Mouse (Mus musculus) liver, adult 2 months (tissue): ENCODE measurements around the gene Mef2c.

Experiments used
- CTCF ChIP-seq: fragments of 200-500 bp; IDR thresholded peaks from 2 replicates; pipeline ENCODE4 v1.5.1; 2011; ENCODE audit warnings: low read depth, low read length, control low read depth
- POLR2A ChIP-seq: fragments of 200-500 bp; IDR thresholded peaks from 2 replicates; pipeline ENCODE4 v1.6.1; 2011; ENCODE audit warnings: low read length, control low read depth; ENCODE audit not compliant: insufficient read depth; ENCODE audit errors: extremely low read depth

GRCm38 (mm10) chr13:83551259-83551658 lies 47.4 kb downstream of the Mef2c start:
- TF ChIP-seq POLR2A = no peak
- TF ChIP-seq CTCF = no peak
